Mouse (Mus musculus) hindbrain, embryonic 16.5 days (tissue): ENCODE data around the gene Mblac2. TPM values are rescaled to one million over a fixed set of nuclear protein-coding genes. Genes with fewer than 3 reads are reported as not detected.

Experiments used
- ATAC-seq: fragments of 200-750 bp; cut with Nextera tagmentation; 2 replicates; pipeline ENCODE4 v1.8.0; 2017; ENCODE audit warnings: moderate TSS enrichment, moderate library complexity
- H3K27ac ChIP-seq: fragments of 300-500 bp; sonication (generic); 2 replicates; pipeline ENCODE4 v1.5.1; 2014; ENCODE audit warnings: low read depth, mild to moderate bottlenecking, control low read depth, low read length, moderate library complexity
- H3K27me3 ChIP-seq: fragments of 300-500 bp; sonication (generic); replicated peaks from 2 replicates; pipeline ENCODE4 v1.6.1; 2014; ENCODE audit warnings: low read length; ENCODE audit not compliant: control insufficient read depth, insufficient read depth
- H3K36me3 ChIP-seq: fragments of 300-500 bp; sonication (generic); 2 replicates; pipeline ENCODE4 v1.6.1; 2014; ENCODE audit warnings: mild to moderate bottlenecking, low read length, moderate library complexity, mixed read lengths; ENCODE audit not compliant: control insufficient read depth, insufficient read depth
- H3K4me1 ChIP-seq: fragments of 300-500 bp; sonication (generic); 2 replicates; pipeline ENCODE4 v1.6.1; 2014; ENCODE audit warnings: low read depth, low read length; ENCODE audit not compliant: control insufficient read depth, insufficient read depth
- H3K4me2 ChIP-seq: fragments of 300-500 bp; sonication (generic); 2 replicates; pipeline ENCODE4 v1.6.1; 2014; ENCODE audit warnings: mild to moderate bottlenecking, low read length, control low read depth, moderate library complexity
- H3K4me3 ChIP-seq: fragments of 300-500 bp; sonication (generic); 2 replicates; pipeline ENCODE4 v1.5.1; 2014; ENCODE audit warnings: mild to moderate bottlenecking, low read length, control low read depth, moderate library complexity
- H3K9ac ChIP-seq: fragments of 300-500 bp; sonication (generic); 2 replicates; pipeline ENCODE4 v1.6.1; 2014; ENCODE audit warnings: low read depth, mild to moderate bottlenecking, control low read depth, low read length, moderate library complexity
- H3K9me3 ChIP-seq: fragments of 300-500 bp; sonication (generic); 2 replicates; pipeline ENCODE4 v1.6.1; 2014; ENCODE audit warnings: mild to moderate bottlenecking, low read length, moderate library complexity; ENCODE audit not compliant: control insufficient read depth
- WGBS: fragments of 180-500 bp; shearing (Covaris S2); extraction: QIAGEN DNeasy Blood & Tissue Kit; methylation state at CpG from one replicate; pipeline ENCODE4 v1.1.7; 2014; 5-methylcytosine and 5-hydroxymethylcytosine counted together
- polyA plus RNA-seq: library from polyadenylated mRNA; unstranded; fragments of >200 nt; fragmentation: Nextera tagmentation; extraction: Ambion mirVana; gene quantifications from 2 replicates; pipeline ENCODE4 v1.2.1, GENCODE M21; 2015

The Mblac2 gene
- polyA plus RNA-seq, 1 experiment from 2014 or later = 71.5 TPM

DNA sequence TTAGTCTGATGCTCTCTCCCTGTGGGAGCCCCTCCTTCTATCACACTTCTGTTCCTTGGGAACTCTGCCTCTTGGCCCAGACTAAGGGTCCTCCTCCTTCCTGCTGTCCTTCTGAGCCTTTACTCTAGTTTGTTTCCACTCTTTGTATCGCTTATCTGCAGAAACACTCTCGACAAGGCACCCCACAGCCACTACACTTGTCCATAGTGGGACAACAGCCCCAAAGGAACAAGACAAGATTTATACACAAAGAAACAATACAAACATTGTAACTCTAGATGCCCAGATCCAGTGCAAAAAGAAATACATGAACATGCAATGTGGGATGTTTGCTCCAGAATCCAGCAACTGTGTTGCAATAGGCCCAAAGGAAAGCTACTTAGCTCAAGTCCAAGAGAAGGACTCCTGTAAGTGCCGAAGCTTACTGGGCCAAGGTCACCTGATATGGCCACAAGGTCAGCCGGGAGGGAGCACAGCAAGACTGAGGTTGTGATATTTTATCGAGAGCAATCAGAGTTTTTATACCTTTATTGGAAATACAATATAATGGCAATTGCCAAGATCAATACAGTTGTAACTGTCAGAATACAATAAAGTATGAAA lies 46.0 kb downstream of the Mblac2 start:
- H3K36me3 ChIP-seq = no peaks in the 10 kb centered on the region
- no peak overlapping the region for H3K9ac ChIP-seq
- H3K4me2 ChIP-seq = no peak overlapping the region
- ATAC-seq = no peak
- H3K27me3 ChIP-seq = no peaks in the 10 kb centered on the region
- H3K27ac ChIP-seq = no peak overlapping the region
- 0 out of 2 replicates have a peak, but pooled peaks cover 2% of the 10 kb centered on the region for H3K4me1 ChIP-seq
- 93% methylated on average over 5 of the region's 5 CpGs for WGBS
- no peaks in the 10 kb centered on the region for H3K9me3 ChIP-seq
- no peak overlapping the region for H3K4me3 ChIP-seq

DNA sequence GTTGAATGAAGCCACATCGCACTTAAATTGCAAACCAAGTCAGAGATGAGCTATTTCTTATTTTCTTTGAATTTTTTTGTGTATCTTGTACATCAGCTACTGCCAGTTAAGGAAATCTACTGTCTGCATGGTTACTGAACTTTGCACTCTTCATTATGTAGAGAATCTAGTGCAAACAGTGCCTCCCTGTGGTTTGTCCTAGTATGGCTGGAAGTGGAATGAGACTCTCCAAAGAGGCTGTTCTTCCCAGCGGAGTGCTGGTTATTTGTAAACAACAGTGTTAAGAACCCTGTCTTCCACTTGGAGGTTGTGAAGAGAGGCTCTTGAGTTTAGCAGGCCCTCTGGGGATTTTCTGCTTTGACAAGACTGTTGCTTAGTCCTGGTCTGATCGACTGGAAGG lies 49.2 kb downstream of the Mblac2 start:
- Histone ChIP-seq H3K9me3 (no peaks in the 10 kb centered on the region), H3K9ac (no peak overlapping the region), H3K36me3 (no peaks in the 10 kb centered on the region), H3K27ac (no peak overlapping the region), H3K4me3 (no peak overlapping the region), H3K27me3 (no peaks in the 10 kb centered on the region), H3K4me1 (0 out of 2 replicates have a peak, but pooled peaks cover 2% of the 10 kb centered on the region), H3K4me2 (no peak overlapping the region)
- WGBS = 33% methylated on average over 3 of the region's 3 CpGs
- ATAC-seq = peak; percentile 59; the same call in 1 of the 2 replicates

DNA sequence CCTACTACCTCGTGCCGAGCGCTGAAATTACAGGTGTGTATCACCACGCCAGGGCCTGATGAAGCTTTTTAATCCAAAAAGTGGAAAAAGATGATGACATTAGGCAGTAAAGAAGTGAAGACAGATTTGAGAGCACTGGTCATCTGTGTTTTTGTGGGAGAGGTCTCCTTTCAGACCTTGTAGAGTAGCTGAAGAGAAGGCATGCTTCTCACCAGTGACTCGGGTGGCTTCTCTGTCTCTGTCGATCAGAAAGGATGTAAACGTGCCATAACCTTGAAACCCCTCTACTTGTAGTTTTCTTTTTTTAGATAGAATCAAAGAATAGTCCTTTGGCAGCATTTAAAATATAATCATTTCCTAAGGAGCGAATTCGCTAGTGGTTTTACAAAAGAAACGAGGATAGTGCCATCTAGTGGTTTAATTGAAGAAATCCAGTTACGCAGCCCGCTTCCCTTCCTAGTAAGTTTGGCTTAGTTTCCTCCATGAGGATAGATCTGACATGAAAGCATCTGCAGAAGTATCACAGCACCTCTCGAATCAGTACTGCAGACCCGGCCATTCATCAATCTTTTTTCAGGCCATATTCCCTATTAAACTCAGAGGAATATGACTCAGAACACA lies 50.5 kb downstream of the Mblac2 start:
- no peak overlapping the region for H3K4me3 ChIP-seq
- H3K9me3 ChIP-seq = no peaks in the 10 kb centered on the region
- ATAC-seq = peak; percentile 53
- no peaks in the 10 kb centered on the region for H3K27me3 ChIP-seq
- H3K27ac ChIP-seq = no peak overlapping the region
- 0 out of 2 replicates have a peak, but pooled peaks cover 2% of the 10 kb centered on the region for H3K4me1 ChIP-seq
- WGBS = 31% methylated on average over 14 of the region's 14 CpGs
- H3K9ac ChIP-seq = 0 out of 2 replicates have a peak overlapping the region, but pooled peaks have one; percentile 5
- no peaks in the 10 kb centered on the region for H3K36me3 ChIP-seq
- H3K4me2 ChIP-seq = peak overlapping the region; percentile 42; the same call in 1 of the 2 replicates

DNA sequence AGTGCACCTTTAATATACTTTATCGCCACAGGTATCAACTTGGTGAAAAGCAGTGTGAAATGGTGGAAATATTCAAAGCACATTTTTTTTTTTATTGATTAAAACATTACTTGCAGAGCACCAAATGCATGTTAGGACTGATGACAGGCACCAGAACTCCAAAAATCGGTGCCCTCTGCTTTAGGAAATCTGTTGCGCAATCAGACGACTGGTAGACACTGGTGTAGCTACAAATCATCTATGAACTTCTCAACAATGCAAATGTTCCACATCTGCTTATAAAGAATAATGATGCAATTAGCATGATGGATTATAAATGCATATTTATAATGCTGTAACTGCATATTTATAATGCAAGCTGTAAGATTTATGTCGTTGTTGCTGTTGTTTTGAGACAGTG lies 53.0 kb downstream of the Mblac2 start:
- H3K9me3 ChIP-seq = no peaks in the 10 kb centered on the region
- no peak overlapping the region for H3K4me3 ChIP-seq
- H3K27me3 ChIP-seq = no peaks in the 10 kb centered on the region
- 86% methylated on average over 5 of the region's 5 CpGs for WGBS
- no peak overlapping the region for H3K4me2 ChIP-seq
- no peak for ATAC-seq
- H3K36me3 ChIP-seq = no peaks in the 10 kb centered on the region
- no peak overlapping the region for H3K9ac ChIP-seq
- no peak overlapping the region for H3K27ac ChIP-seq
- H3K4me1 ChIP-seq = 0 out of 2 replicates have a peak, but pooled peaks cover 2% of the 10 kb centered on the region

DNA sequence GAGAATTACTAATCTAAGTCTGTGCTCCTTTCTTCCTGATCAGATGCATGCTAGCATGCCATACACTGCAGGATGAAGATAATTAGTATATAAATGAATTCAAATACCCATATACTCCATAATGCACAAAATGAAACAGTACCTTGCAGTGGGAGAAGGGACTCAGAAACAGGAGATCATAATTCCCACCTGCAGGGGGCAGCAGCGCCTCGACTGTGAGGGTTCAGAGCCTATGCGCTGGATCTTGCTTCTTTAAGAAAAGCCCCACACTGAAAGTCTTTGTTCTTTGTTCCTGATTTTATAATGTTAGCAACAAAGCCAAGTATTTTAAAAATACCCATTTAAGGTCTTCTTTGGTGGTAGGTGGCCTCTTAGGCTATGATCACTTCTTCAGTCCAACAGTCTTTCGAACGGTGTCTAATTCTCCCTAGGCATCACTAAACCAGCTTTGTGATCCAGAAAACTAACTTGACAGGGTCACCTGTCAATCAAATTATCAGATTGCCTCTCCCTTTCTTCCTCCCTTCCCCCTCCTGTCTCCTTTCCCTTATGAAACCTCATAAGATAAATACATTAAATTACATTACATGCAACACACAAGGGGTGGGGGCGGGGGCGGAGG lies 56.0 kb downstream of the Mblac2 start:
- H3K4me2 ChIP-seq = no peak overlapping the region; the same call in 1 of the 2 replicates
- H3K9me3 ChIP-seq = no peaks in the 10 kb centered on the region
- no peaks in the 10 kb centered on the region for H3K4me1 ChIP-seq
- H3K27ac ChIP-seq = no peak overlapping the region; the same call in 1 of the 2 replicates
- 68% methylated on average over 7 of the region's 7 CpGs for WGBS
- peak; percentile 90 for ATAC-seq
- H3K27me3 ChIP-seq = no peaks in the 10 kb centered on the region
- no peak overlapping the region for H3K4me3 ChIP-seq
- H3K9ac ChIP-seq = no peak overlapping the region
- no peaks in the 10 kb centered on the region for H3K36me3 ChIP-seq

DNA sequence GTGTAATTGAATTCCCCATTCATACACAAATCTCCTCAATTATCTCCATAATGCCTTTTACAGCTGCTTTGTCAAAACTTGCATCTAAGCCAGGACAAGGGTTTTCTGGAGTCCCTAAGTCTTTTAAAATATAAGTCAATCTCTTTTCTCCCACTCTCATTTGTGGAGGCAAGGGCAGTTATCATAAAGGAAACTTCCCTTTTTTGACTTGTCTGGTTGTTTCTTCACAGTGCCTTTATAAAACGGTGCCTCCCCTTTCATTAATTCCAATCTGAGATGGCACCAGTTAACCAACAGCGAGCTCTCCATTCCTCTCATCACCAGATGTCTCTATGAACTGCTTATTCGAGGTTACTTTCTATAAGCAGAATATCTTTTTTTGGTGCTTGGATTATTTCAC lies 65.1 kb downstream of the Mblac2 start:
- Histone ChIP-seq H3K4me3 (no peak overlapping the region), H3K27ac (no peak overlapping the region), H3K9ac (no peak overlapping the region), H3K27me3 (no peaks in the 10 kb centered on the region), H3K36me3 (no peaks in the 10 kb centered on the region), H3K9me3 (no peaks in the 10 kb centered on the region), H3K4me1 (no peaks in the 10 kb centered on the region), H3K4me2 (no peak overlapping the region)
- 87% methylated on average over 3 of the region's 3 CpGs for WGBS
- ATAC-seq = no peak

DNA sequence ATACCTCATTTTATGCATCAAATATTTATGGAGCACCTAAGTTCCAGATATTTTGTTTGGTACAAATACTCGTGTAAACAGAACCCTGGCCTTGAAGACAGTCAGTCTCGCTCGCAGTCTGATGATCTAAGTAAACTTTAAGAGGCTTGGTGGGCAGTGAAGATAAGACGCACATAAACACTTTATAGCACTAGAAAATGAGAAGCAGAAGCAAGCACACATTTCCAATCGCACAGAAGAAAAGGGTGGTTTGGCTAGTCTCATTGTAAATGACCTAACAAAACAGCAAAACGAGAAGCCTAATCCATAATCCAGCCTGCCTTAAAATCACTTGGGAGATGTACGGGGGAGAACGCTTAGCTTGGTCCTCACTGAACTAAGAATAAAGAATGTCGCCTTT lies 71.3 kb downstream of the Mblac2 start:
- H3K4me2 ChIP-seq = peak overlapping the region; percentile 82
- H3K9ac ChIP-seq = peak overlapping the region; percentile 78
- peaks cover 20% of the 10 kb centered on the region for H3K4me1 ChIP-seq
- ATAC-seq = no peak
- H3K27me3 ChIP-seq = no peaks in the 10 kb centered on the region
- H3K27ac ChIP-seq = peak overlapping the region; percentile 88
- H3K36me3 ChIP-seq = peaks cover 3% of the 10 kb centered on the region; the same call in 1 of the 2 replicates
- H3K4me3 ChIP-seq = peak overlapping the region; percentile 75
- WGBS = 46% methylated on average over 9 of the region's 9 CpGs
- no peaks in the 10 kb centered on the region for H3K9me3 ChIP-seq

DNA sequence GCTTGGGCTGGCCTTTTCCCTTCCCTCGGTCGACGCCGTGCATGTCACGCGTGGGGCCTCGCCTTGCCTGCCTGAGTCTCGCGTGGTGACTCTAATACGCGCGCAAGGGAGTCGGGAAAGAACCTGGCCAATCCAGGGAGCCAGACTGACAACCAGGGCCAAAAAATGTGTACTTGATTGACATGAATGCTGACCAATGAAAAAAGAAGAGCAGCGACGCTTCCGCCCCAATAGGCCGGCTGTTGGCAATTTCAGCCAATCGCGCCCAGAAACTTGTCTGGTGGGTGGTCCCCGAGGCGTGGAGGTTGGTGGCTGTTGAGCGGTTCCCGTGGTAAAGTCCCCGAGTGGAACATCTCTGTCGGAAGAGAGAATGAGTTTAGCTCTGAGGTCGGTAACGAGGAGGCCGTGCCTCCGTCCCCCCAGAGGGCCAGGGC lies 71.8 kb downstream of the Mblac2 start, which contains the start of gene Cetn3:
Cetn3 (plus strand) TSS at position 107 of the 434 bp plus-strand sequence.
- H3K4me1 ChIP-seq = peaks cover 20% of the 10 kb centered on the region
- 0% methylated on average over 29 of the region's 29 CpGs for WGBS
- no peaks in the 10 kb centered on the region for H3K9me3 ChIP-seq
- peak within 1 kb of the TSS; percentile 75 for H3K4me3 ChIP-seq
- H3K9ac ChIP-seq = peak within 1 kb of the TSS; percentile 92
- peak within 1 kb of the TSS; percentile 100 for H3K27ac ChIP-seq
- H3K36me3 ChIP-seq = peaks cover 3% of the 10 kb centered on the region; the same call in 1 of the 2 replicates
- H3K4me2 ChIP-seq = peak within 1 kb of the TSS; percentile 82
- ATAC-seq = peak; percentile 95
- H3K27me3 ChIP-seq = no peaks in the 10 kb centered on the region
